Mouse (Mus musculus): ENCODE results near the gene Smim23. TPM values are rescaled to one million over a fixed set of nuclear protein-coding genes. Genes with fewer than 3 reads are reported as not detected.

Smim23 gene
- total and polyA plus RNA-seq, 3 experiments: not detected

GRCm38 (mm10) chr11:32798445-32798844, 26.0 kb downstream of the Smim23 start:
- TF ChIP-seq JUND (IDR thresholded peaks at IDR 0.05; ENCODE audit: low read depth, low read length): no peak
- no peak for TF ChIP-seq GATA1 (IDR thresholded peaks at IDR 0.05; ENCODE audit: low read depth, low read length)
- TF ChIP-seq ETS1 (IDR thresholded peaks at IDR 0.05; ENCODE audit: low read depth, low read length): no peak
- TF ChIP-seq POLR2AphosphoS5 (IDR thresholded peaks at IDR 0.05; ENCODE audit: borderline replicate concordance, low read depth, low read length): no peak
- TF ChIP-seq EP300 (IDR thresholded peaks at IDR 0.05; ENCODE audit: low read depth in 1 of 2, low read length in 2 of 2): no peak
- TF ChIP-seq BHLHE40 (IDR thresholded peaks at IDR 0.05; ENCODE audit: borderline replicate concordance, low read depth, low read length): no peak
- no peak for TF ChIP-seq POLR2AphosphoS2 (IDR thresholded peaks at IDR 0.05; ENCODE audit: low read length)
- TF ChIP-seq TCF12 (IDR thresholded peaks at IDR 0.05; ENCODE audit: low read depth, low read length): no peak
- no peak for TF ChIP-seq MXI1 (IDR thresholded peaks at IDR 0.05; ENCODE audit: low read depth, low read length)
- no peak for TF ChIP-seq KAT2A (conservative IDR thresholded peaks at IDR 0.05; ENCODE audit: low read depth, low read length)
- TF ChIP-seq MAX (IDR thresholded peaks at IDR 0.05; ENCODE audit: low read length): no peak
- TF ChIP-seq ZNF384 (IDR thresholded peaks at IDR 0.05; ENCODE audit: low read depth, low read length): no peak
- TF ChIP-seq UBTF (IDR thresholded peaks at IDR 0.05; ENCODE audit: borderline replicate concordance, insufficient read depth, low read depth, low read length): no peak
- H3K4me1 ChIP-seq (ENCODE audit: control insufficient read depth in 1 of 2, insufficient read depth in 2 of 2, low read length in 2 of 2): no peaks in the 10 kb centered on the region
- H3K27ac ChIP-seq (ENCODE audit: control insufficient read depth, low read depth, low read length): no peak overlapping the region
- no peak for DNase-seq (ENCODE audit: low read depth, low spot score)
- H3K36me3 ChIP-seq (ENCODE audit: control insufficient read depth in 1 of 2, insufficient read depth in 2 of 2, low read length in 2 of 2): no peaks in the 10 kb centered on the region
- no peak overlapping the region for H3K4me3 ChIP-seq (ENCODE audit: control insufficient read depth in 1 of 2, insufficient read depth in 1 of 2, low read depth in 2 of 2, low read length in 2 of 2)
- H3K9me3 ChIP-seq (replicated peaks; ENCODE audit: insufficient read depth, low read length): no peaks in the 10 kb centered on the region
- H3K9ac ChIP-seq (ENCODE audit: control insufficient read depth, low read depth, low read length, poor library complexity, severe bottlenecking): no peak overlapping the region
- no peaks in the 10 kb centered on the region for H3K79me2 ChIP-seq (ENCODE audit: control insufficient read depth, insufficient read depth, low read length, poor library complexity)
- H3K27me3 ChIP-seq (ENCODE audit: control insufficient read depth in 1 of 2, insufficient read depth in 2 of 2, low read length in 2 of 2): peaks cover 0 to 1% of the 10 kb centered on the region in 2 experiments; a peak in 2 of 4 replicates

- Histone ChIP-seq H3K36me3 (ENCODE audit: control insufficient read depth in 1 of 2, insufficient read depth in 2 of 2, low read length in 2 of 2) (no peaks in the 10 kb centered on the region), H3K9me3 (replicated peaks; ENCODE audit: insufficient read depth, low read length) (no peaks in the 10 kb centered on the region), H3K27me3 (ENCODE audit: control insufficient read depth in 1 of 2, insufficient read depth in 2 of 2, low read length in 2 of 2) (peaks cover 0 to 1% of the 10 kb centered on the region in 2 experiments; a peak in 2 of 4 replicates), H3K4me1 (ENCODE audit: control insufficient read depth in 1 of 2, insufficient read depth in 2 of 2, low read length in 2 of 2) (no peaks in the 10 kb centered on the region), H3K9ac (ENCODE audit: control insufficient read depth, low read depth, low read length, poor library complexity, severe bottlenecking) (no peak overlapping the region), H3K27ac (ENCODE audit: control insufficient read depth, low read depth, low read length) (no peak overlapping the region), H3K79me2 (ENCODE audit: control insufficient read depth, insufficient read depth, low read length, poor library complexity) (no peaks in the 10 kb centered on the region), H3K4me3 (ENCODE audit: control insufficient read depth in 1 of 2, insufficient read depth in 1 of 2, low read depth in 2 of 2, low read length in 2 of 2) (no peak overlapping the region)
- no peak for DNase-seq (ENCODE audit: low read depth, low spot score)
- TF ChIP-seq MYB (IDR thresholded peaks at IDR 0.05; ENCODE audit: low read depth, low read length): no peak
- TF ChIP-seq POLR2A (IDR thresholded peaks at IDR 0.05; ENCODE audit: control insufficient read depth in 1 of 2, insufficient read depth in 1 of 2, low read depth in 1 of 2, low read length in 2 of 2, poor library complexity in 1 of 2): no peak
These were observed 29.5 kb downstream of the Smim23 start for GRCm38 (mm10) chr11:32794759-32795445.
